Mouse (Mus musculus) lung, postnatal 0 days (tissue): ENCODE results near the gene C3ar1. TPM values are rescaled to one million over a fixed set of nuclear protein-coding genes. Genes with fewer than 3 reads are reported as not detected.

Experiments used
- ATAC-seq: fragments of 200-750 bp; cut with Nextera tagmentation; 2 replicates; pipeline ENCODE4 v1.8.0; 2017; ENCODE audit warnings: moderate library complexity
- DNase-seq: peaks from one replicate; pipeline ENCODE4 v3.0.0-alpha.2; 2016; ENCODE audit warnings: low spot score
- H3K27ac ChIP-seq: fragments of 300-500 bp; sonication (generic); 2 replicates; pipeline ENCODE4 v1.5.1; 2014; ENCODE audit warnings: antibody characterized with exemption, mild to moderate bottlenecking, low read length, mixed read lengths
- H3K27me3 ChIP-seq: fragments of 300-500 bp; sonication (generic); replicated peaks from 2 replicates; pipeline ENCODE4 v1.6.1; 2014; ENCODE audit warnings: low read length, mixed read lengths; ENCODE audit not compliant: insufficient read depth
- H3K36me3 ChIP-seq: fragments of 300-500 bp; sonication (generic); 2 replicates; pipeline ENCODE4 v1.6.1; 2014; ENCODE audit warnings: low read length, mixed read lengths; ENCODE audit not compliant: insufficient read depth
- H3K4me1 ChIP-seq: fragments of 300-500 bp; sonication (generic); 2 replicates; pipeline ENCODE4 v1.6.1; 2014; ENCODE audit warnings: antibody characterized with exemption, low read depth, low read length, mixed read lengths; ENCODE audit not compliant: insufficient read depth
- H3K4me2 ChIP-seq: fragments of 300-500 bp; sonication (generic); replicated peaks from 2 replicates; pipeline ENCODE4 v1.6.1; 2014; ENCODE audit warnings: low read depth, mild to moderate bottlenecking, low read length, moderate library complexity, mixed read lengths
- H3K4me3 ChIP-seq: fragments of 300-500 bp; sonication (generic); 2 replicates; pipeline ENCODE4 v1.5.1; 2014; ENCODE audit warnings: low read depth, low read length
- H3K9ac ChIP-seq: fragments of 300-500 bp; sonication (generic); replicated peaks from 2 replicates; pipeline ENCODE4 v1.6.1; 2014; ENCODE audit warnings: low read depth, mild to moderate bottlenecking
- H3K9me3 ChIP-seq: fragments of 300-500 bp; sonication (generic); 2 replicates; pipeline ENCODE4 v1.6.1; 2016; ENCODE audit warnings: low read length, mixed read lengths
- CTCF ChIP-seq: IDR thresholded peaks from 2 replicates; pipeline ENCODE4 v1.5.1; 2016; ENCODE audit warnings: antibody characterized with exemption, mild to moderate bottlenecking
- EP300 ChIP-seq: IDR thresholded peaks from 2 replicates; pipeline ENCODE4 v1.6.1; 2016; ENCODE audit warnings: antibody characterized with exemption, mild to moderate bottlenecking, control low read depth
- WGBS: fragments of 180-500 bp; shearing (Covaris S2); extraction: QIAGEN DNeasy Blood & Tissue Kit; methylation state at CpG from one replicate; pipeline ENCODE4 v1.1.7; 2014; 5-methylcytosine and 5-hydroxymethylcytosine counted together
- polyA plus RNA-seq: library from polyadenylated mRNA; unstranded; fragments of >200 nt; fragmentation: Nextera tagmentation; extraction: Ambion mirVana; gene quantifications from 2 replicates; pipeline ENCODE4 v1.2.1, GENCODE M21; 2015

Gene C3ar1
- polyA plus RNA-seq, 1 experiment from 2014 or later: 3.4 TPM

DNA sequence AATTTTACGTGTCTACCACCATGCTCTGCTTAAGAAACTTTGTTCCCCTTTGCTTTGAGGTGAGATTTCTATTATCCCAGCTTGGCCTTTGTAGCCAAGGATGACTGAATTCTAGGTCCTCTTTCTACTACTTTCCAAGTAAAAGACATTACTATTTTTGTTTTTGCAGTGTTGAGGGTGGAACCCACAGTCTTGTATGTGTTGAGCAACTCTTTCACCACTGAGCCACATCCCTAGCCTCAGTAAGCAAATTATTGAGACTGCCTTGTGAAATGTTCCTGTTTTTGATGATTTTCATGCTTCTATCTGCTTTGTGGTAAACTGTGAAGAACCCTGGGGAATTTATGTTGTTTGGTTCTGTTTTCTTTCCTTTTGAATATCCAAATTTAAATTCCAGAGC lies 6.9 kb upstream of the C3ar1 start:
- Histone ChIP-seq H3K9me3 (no peaks in the 10 kb centered on the region), H3K9ac (no peak overlapping the region), H3K27ac (no peak overlapping the region), H3K4me1 (no peaks in the 10 kb centered on the region), H3K4me3 (no peak overlapping the region), H3K4me2 (no peak overlapping the region), H3K27me3 (no peaks in the 10 kb centered on the region), H3K36me3 (no peaks in the 10 kb centered on the region)
- TF ChIP-seq EP300 (no peak), CTCF (no peak)
- DNase-seq: peak; percentile 42
- ATAC-seq: no peak
- 86% methylated on average over 1 of the region's 1 CpGs for WGBS

DNA sequence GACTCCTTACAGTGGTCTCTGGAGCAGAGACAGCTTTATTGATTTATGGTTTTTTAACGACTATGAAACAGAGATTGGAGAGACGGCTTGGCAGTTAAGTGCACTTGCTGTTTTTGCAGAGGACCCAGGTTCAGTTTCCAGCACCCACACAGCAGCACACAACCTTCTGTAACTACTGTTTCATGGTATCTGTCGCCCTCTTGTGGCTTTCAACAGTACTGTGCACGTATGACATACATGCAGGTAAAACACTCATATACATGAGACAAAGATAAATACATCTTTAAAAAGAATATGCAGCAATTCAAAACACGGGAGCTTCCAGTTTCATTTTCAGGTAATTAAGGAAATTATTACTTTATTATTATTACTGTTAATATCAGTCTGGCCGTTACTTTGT lies 6.5 kb upstream of the C3ar1 start:
- Histone ChIP-seq H3K36me3 (no peaks in the 10 kb centered on the region), H3K4me2 (no peak overlapping the region), H3K4me3 (no peak overlapping the region), H3K9me3 (no peaks in the 10 kb centered on the region), H3K27ac (no peak overlapping the region), H3K4me1 (no peaks in the 10 kb centered on the region), H3K27me3 (no peaks in the 10 kb centered on the region), H3K9ac (no peak overlapping the region)
- DNase-seq (no peak), ATAC-seq (no peak)
- WGBS: 67% methylated on average over 6 of the region's 6 CpGs
- peak; percentile 42 for TF ChIP-seq CTCF
- no peak for TF ChIP-seq EP300

GRCm38 (mm10) chr6:122854552-122854951 lies 1.4 kb downstream of the C3ar1 start:
- DNase-seq: no peak
- Histone ChIP-seq H3K4me1 (no peaks in the 10 kb centered on the region), H3K9me3 (no peaks in the 10 kb centered on the region), H3K36me3 (no peaks in the 10 kb centered on the region), H3K4me2 (no peak overlapping the region), H3K4me3 (no peak overlapping the region), H3K9ac (no peak overlapping the region), H3K27ac (no peak overlapping the region), H3K27me3 (no peaks in the 10 kb centered on the region)
- WGBS: 77% methylated on average over 12 of the region's 12 CpGs
- TF ChIP-seq EP300 (no peak), CTCF (no peak)
- ATAC-seq: no peak

DNA sequence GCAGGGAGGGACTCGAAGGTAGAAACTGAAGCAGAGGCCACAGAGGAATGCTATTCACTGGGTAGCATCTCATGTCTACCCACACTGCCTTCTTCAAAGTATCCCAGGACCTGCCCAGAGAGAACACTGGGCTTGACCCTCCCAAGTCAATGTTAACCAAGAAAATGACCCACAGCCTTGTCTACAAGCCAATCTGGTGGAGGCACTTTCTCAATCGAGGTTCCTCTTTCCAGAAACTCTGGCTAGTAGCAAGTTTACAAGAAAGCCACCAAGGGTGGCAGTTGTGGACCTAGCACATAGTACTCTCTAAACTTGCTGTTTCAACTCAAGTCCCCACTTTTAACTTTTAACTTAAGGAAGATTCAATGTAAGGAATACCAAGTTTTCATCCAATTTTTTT lies 3.3 kb downstream of the C3ar1 start:
- H3K27ac ChIP-seq: no peak overlapping the region
- 53% methylated on average over 2 of the region's 2 CpGs for WGBS
- ATAC-seq: no peak
- no peak overlapping the region for H3K9ac ChIP-seq
- no peaks in the 10 kb centered on the region for H3K9me3 ChIP-seq
- no peaks in the 10 kb centered on the region for H3K36me3 ChIP-seq
- TF ChIP-seq EP300 (no peak), CTCF (no peak)
- H3K4me1 ChIP-seq: no peaks in the 10 kb centered on the region
- DNase-seq: no peak
- H3K4me3 ChIP-seq: no peak overlapping the region
- no peaks in the 10 kb centered on the region for H3K27me3 ChIP-seq
- H3K4me2 ChIP-seq: no peak overlapping the region

GRCm38 (mm10) chr6:122843759-122844158 lies 12.2 kb downstream of the C3ar1 start:
- no peak for ATAC-seq
- TF ChIP-seq CTCF: no peak
- TF ChIP-seq EP300: no peak
- no peaks in the 10 kb centered on the region for H3K27me3 ChIP-seq
- no peaks in the 10 kb centered on the region for H3K9me3 ChIP-seq
- no peaks in the 10 kb centered on the region for H3K4me1 ChIP-seq
- 63% methylated on average over 6 of the region's 6 CpGs for WGBS
- H3K4me3 ChIP-seq: no peak overlapping the region
- DNase-seq: no peak
- H3K4me2 ChIP-seq: no peak overlapping the region
- H3K9ac ChIP-seq: no peak overlapping the region
- H3K27ac ChIP-seq: no peak overlapping the region
- peaks cover 42% of the 10 kb centered on the region for H3K36me3 ChIP-seq

GRCm38 (mm10) chr6:122837539-122837938 lies 18.4 kb downstream of the C3ar1 start:
- no peaks in the 10 kb centered on the region for H3K4me1 ChIP-seq
- H3K27me3 ChIP-seq: no peaks in the 10 kb centered on the region
- TF ChIP-seq CTCF: no peak
- no peak for TF ChIP-seq EP300
- no peak for DNase-seq
- no peak for ATAC-seq
- WGBS: 91% methylated on average over 5 of the region's 5 CpGs
- peaks cover 65% of the 10 kb centered on the region for H3K36me3 ChIP-seq
- H3K9ac ChIP-seq: no peak overlapping the region
- H3K27ac ChIP-seq: no peak overlapping the region
- no peak overlapping the region for H3K4me2 ChIP-seq
- H3K4me3 ChIP-seq: no peak overlapping the region
- H3K9me3 ChIP-seq: no peaks in the 10 kb centered on the region

DNA sequence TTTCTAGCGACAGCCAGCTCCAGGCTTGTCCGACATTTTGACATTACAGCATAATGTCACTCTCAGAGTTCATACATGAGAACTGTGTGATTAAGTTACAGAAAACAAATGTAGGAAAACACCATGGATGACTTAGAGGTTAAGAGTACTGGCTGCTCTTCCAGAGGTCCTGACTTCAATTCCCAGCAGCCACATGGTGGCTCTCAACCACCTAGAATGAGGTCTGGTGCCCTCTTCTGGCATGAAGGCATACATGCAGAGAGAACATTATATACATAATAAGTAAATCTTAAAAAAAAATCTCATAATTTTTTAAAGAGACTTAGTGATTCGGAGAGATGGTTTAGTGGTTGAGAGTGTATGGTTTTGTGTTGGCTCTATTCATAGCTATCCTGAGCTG lies 19.0 kb downstream of the C3ar1 start:
- 96% methylated on average over 3 of the region's 3 CpGs for WGBS
- no peak overlapping the region for H3K4me3 ChIP-seq
- no peak overlapping the region for H3K9ac ChIP-seq
- no peak for DNase-seq
- no peaks in the 10 kb centered on the region for H3K9me3 ChIP-seq
- H3K36me3 ChIP-seq: peaks cover 64% of the 10 kb centered on the region
- no peak overlapping the region for H3K4me2 ChIP-seq
- H3K4me1 ChIP-seq: no peaks in the 10 kb centered on the region
- no peaks in the 10 kb centered on the region for H3K27me3 ChIP-seq
- H3K27ac ChIP-seq: no peak overlapping the region
- no peak for ATAC-seq
- TF ChIP-seq CTCF: peak; percentile 29; the same call in 1 of the 2 replicates
- no peak for TF ChIP-seq EP300
